Mouse (Mus musculus) lung, postnatal 0 days (tissue): Measurements from ENCODE around the gene Usf3.

Experiments used
- CTCF ChIP-seq: IDR thresholded peaks from 2 replicates; pipeline ENCODE4 v1.5.1; 2016; ENCODE audit warnings: antibody characterized with exemption, mild to moderate bottlenecking
- EP300 ChIP-seq: IDR thresholded peaks from 2 replicates; pipeline ENCODE4 v1.6.1; 2016; ENCODE audit warnings: antibody characterized with exemption, mild to moderate bottlenecking, control low read depth

DNA sequence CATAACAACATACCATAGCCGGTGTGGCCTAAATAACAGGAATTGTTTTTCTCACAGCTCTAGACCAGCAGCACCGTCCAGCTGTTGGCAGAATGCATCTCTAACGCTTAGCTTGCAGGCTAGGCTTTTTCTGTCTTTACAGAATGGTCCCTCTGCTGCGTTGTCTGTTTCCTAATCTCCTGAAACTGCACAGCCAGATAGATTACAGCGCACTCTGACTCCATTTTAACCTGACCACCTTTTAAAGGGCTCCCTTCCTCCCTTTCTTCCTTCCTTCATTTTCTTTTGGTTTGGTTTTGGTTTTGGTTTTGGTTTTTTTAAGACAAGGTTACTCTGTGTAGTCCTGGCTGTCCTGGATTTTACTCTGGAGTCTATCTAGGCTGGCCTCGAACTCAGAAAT, 17.0 kb downstream of the Usf3 start:
- no peak for TF ChIP-seq CTCF
- TF ChIP-seq EP300 = no peak
